Mouse (Mus musculus): ENCODE results near the gene Gm17349.

GRCm38 (mm10) chr15:99698533-99699085 lies 6.7 kb downstream of the Gm17349 start:
- TF ChIP-seq CTCF (IDR thresholded peaks at IDR 0.05 in 2 of 3, conservative IDR thresholded peaks at IDR 0.05 in 1 of 3; ENCODE audit: control insufficient read depth in 1 of 3, insufficient read depth in 1 of 3, low read depth in 2 of 3, low read length in 3 of 3, poor library complexity in 1 of 3, severe bottlenecking in 1 of 3) (no peak), CHD1 (IDR thresholded peaks at IDR 0.05; ENCODE audit: low read depth, low read length) (no peak), POLR2A (IDR thresholded peaks at IDR 0.05; ENCODE audit: control insufficient read depth in 1 of 2, insufficient read depth in 1 of 2, low read depth in 1 of 2, low read length in 2 of 2, poor library complexity in 1 of 2) (0 out of 4 replicates have a peak, but pooled peaks of 1 of the 2 experiments have one; percentile 16), TAL1 (IDR thresholded peaks at IDR 0.05; ENCODE audit: low read length) (no peak), JUND (IDR thresholded peaks at IDR 0.05; ENCODE audit: low read depth, low read length) (no peak), GABPA (IDR thresholded peaks at IDR 0.05; ENCODE audit: low read depth, low read length) (no peak), MYB (IDR thresholded peaks at IDR 0.05; ENCODE audit: low read depth, low read length) (no peak), USF1 (IDR thresholded peaks at IDR 0.05; ENCODE audit: low read depth, low read length) (peak; percentile 91), MAFK (IDR thresholded peaks at IDR 0.05; ENCODE audit: borderline replicate concordance, low read depth, low read length) (no peak)

Data from MEL (cell line).